ENCODE assay signal across 19 mouse cellular contexts in the genomic region with DNA sequence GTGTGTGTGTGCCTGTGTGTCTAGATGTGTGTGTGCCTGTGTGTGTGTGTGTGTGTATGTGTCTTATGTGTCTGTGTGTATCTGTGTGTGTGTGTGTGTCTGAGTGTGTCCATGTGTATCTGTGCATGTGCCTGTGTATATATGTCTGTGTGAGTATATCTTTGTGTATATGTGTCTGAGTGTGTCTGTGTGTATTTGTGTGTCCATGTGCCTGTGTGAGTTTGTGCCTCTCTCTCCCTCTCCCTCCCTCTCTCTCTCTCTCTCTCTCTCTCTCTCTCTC.
DNase-seq lines count a peak whose midpoint lies in the region; ATAC-seq and TF ChIP-seq lines count a peak whose summit lies in the region.
"Had no signal": no experiment of that assay in that cellular context is flagged by ENCODE, and none has a peak within 500 bp of the region (broad histone marks: within the 10 kb centered on the region; RNA-seq: fewer than 3 reads in every experiment).

No protein-coding gene starts in this region.

- no peak overlapping the region for H3K9ac ChIP-seq in heart, embryonic 11.5 days (ENCODE audit: low read depth, low read length)
- no peak overlapping the region for H3K9ac ChIP-seq in lung, embryonic 15.5 days
- no peak overlapping the region for H3K9ac ChIP-seq in ES-E14 (ENCODE audit: insufficient read depth, low read depth, low read length, poor library complexity, severe bottlenecking)
- H3K9ac ChIP-seq in midbrain, embryonic 12.5 days (replicated peaks) = no peak overlapping the region
- H3K9ac ChIP-seq: limb, embryonic 15.5 days; liver, embryonic 15.5 days; neural tube, embryonic 13.5 days had no signal

- no peak for TF ChIP-seq CTCF in lung, adult 2 months (IDR thresholded peaks at IDR 0.05; ENCODE audit: insufficient read depth, low read length)

- no peak for TF ChIP-seq POLR2A in lung, adult 2 months (IDR thresholded peaks at IDR 0.05; ENCODE audit: borderline replicate concordance, extremely low read depth, low read depth, low read length)

- H3K27me3 ChIP-seq in heart, embryonic 11.5 days (ENCODE audit: control insufficient read depth, insufficient read depth, low read length) = no peaks in the 10 kb centered on the region
- H3K27me3 ChIP-seq in lung, embryonic 15.5 days = no peaks in the 10 kb centered on the region
- H3K27me3 ChIP-seq in midbrain, embryonic 12.5 days = peaks cover 80% of the 10 kb centered on the region
- H3K27me3 ChIP-seq: liver, embryonic 15.5 days had no signal

- DNase-seq in heart, adult 9 months (ENCODE audit: low spot score in 2 of 2) = no peak
- DNase-seq in lung, adult 2 months = no peak
- no peak for DNase-seq in ES-E14 (ENCODE audit: low read depth, low spot score)
- DNase-seq: adrenal gland, adult 2 months; cerebellum, adult 8-10 months; gastrocnemius, postnatal 10 days; heart, adult 18-20 months; heart, postnatal 10 days; kidney, adult 2 months; kidney, postnatal 10 days; layer of hippocampus, postnatal 36 days had no signal

- peak overlapping the region; percentile 41; the same call in 1 of the 2 replicates for H3K27ac ChIP-seq in heart, embryonic 11.5 days (ENCODE audit: low read depth, low read length)
- peak overlapping the region; percentile 64 for H3K27ac ChIP-seq in lung, embryonic 15.5 days
- H3K27ac ChIP-seq in ES-E14 (ENCODE audit: insufficient read depth, low read depth, low read length, poor library complexity, severe bottlenecking) = peak overlapping the region; percentile 54
- H3K27ac ChIP-seq in midbrain, embryonic 12.5 days (replicated peaks) = 0 out of 2 replicates have a peak overlapping the region, but pooled peaks have one; percentile 7
- H3K27ac ChIP-seq: layer of hippocampus, adult 2 months; limb, embryonic 15.5 days; liver, embryonic 15.5 days; neural tube, embryonic 13.5 days had no signal

- H3K36me3 ChIP-seq in heart, embryonic 11.5 days (ENCODE audit: control insufficient read depth, insufficient read depth, low read length) = no peaks in the 10 kb centered on the region
- H3K36me3 ChIP-seq in lung, embryonic 15.5 days = no peaks in the 10 kb centered on the region
- no peaks in the 10 kb centered on the region for H3K36me3 ChIP-seq in ES-E14 (ENCODE audit: control insufficient read depth, insufficient read depth, low read length, poor library complexity, severe bottlenecking)
- H3K36me3 ChIP-seq in midbrain, embryonic 12.5 days = no peaks in the 10 kb centered on the region
- H3K36me3 ChIP-seq: limb, embryonic 15.5 days; liver, embryonic 15.5 days; neural tube, embryonic 13.5 days had no signal

- ATAC-seq in heart, embryonic 11.5 days (replicated peaks; ENCODE audit: insufficient number of reproducible peaks, low FRiP score, low TSS enrichment) = no peak
- 0 out of 2 replicates have a peak, but pooled peaks have one; percentile 19 for ATAC-seq in lung, embryonic 15.5 days (ENCODE audit: borderline replicate concordance, extremely low read depth, low FRiP score, low TSS enrichment)
- ATAC-seq in midbrain, embryonic 12.5 days (ENCODE audit: low FRiP score, low read depth) = no peak
- no peak for ATAC-seq in inflammation-experienced regulatory T-cells, adult 6 months

- H3K4me1 ChIP-seq in heart, embryonic 11.5 days (ENCODE audit: control insufficient read depth, insufficient read depth, low read length) = peaks cover 9% of the 10 kb centered on the region
- H3K4me1 ChIP-seq in lung, embryonic 15.5 days = peaks cover 23% of the 10 kb centered on the region
- no peaks in the 10 kb centered on the region for H3K4me1 ChIP-seq in lung, adult 2 months (ENCODE audit: control insufficient read depth, insufficient read depth, low read length)
- H3K4me1 ChIP-seq in ES-E14 (ENCODE audit: control insufficient read depth in 2 of 2, insufficient read depth in 2 of 2, low read length in 2 of 2, poor library complexity in 1 of 2) = peaks cover 21 to 34% of the 10 kb centered on the region in 2 experiments
- H3K4me1 ChIP-seq in midbrain, embryonic 12.5 days = peaks cover 38% of the 10 kb centered on the region
- H3K4me1 ChIP-seq: limb, embryonic 15.5 days; liver, embryonic 15.5 days had no signal

- no peak overlapping the region for H3K4me2 ChIP-seq in heart, embryonic 11.5 days
- no peak overlapping the region for H3K4me2 ChIP-seq in lung, embryonic 15.5 days
- H3K4me2 ChIP-seq in midbrain, embryonic 12.5 days (replicated peaks) = 0 out of 2 replicates have a peak overlapping the region, but pooled peaks have one; percentile 39
- H3K4me2 ChIP-seq: limb, embryonic 15.5 days; liver, embryonic 15.5 days had no signal

- in situ Hi-C loops in ES-E14 (cut with MboI; ENCODE audit: low sequenced_read_pairs in 2 of 2, unreplicated experiment in 2 of 2) = no loop called here

- no peak overlapping the region for H3K4me3 ChIP-seq in heart, embryonic 11.5 days (ENCODE audit: low read depth, low read length)
- no peak overlapping the region for H3K4me3 ChIP-seq in lung, embryonic 15.5 days
- H3K4me3 ChIP-seq in lung, adult 2 months (replicated peaks; ENCODE audit: extremely low read depth, low read depth, low read length) = no peak overlapping the region
- no peak overlapping the region for H3K4me3 ChIP-seq in ES-E14 (ENCODE audit: insufficient read depth in 1 of 2, low read depth in 1 of 2, low read length in 2 of 2, poor library complexity in 1 of 2, severe bottlenecking in 1 of 2)
- no peak overlapping the region for H3K4me3 ChIP-seq in midbrain, embryonic 12.5 days
- H3K4me3 ChIP-seq: layer of hippocampus, adult 2 months; limb, embryonic 15.5 days; liver, embryonic 15.5 days; neural tube, embryonic 13.5 days had no signal

- H3K9me3 ChIP-seq in heart, embryonic 11.5 days (replicated peaks; ENCODE audit: control insufficient read depth, low read length) = no peaks in the 10 kb centered on the region
- no peaks in the 10 kb centered on the region for H3K9me3 ChIP-seq in lung, embryonic 15.5 days
- no peaks in the 10 kb centered on the region for H3K9me3 ChIP-seq in ES-E14 (ENCODE audit: control insufficient read depth, insufficient read depth, low read depth, low read length)
- no peaks in the 10 kb centered on the region for H3K9me3 ChIP-seq in midbrain, embryonic 12.5 days
- H3K9me3 ChIP-seq: limb, embryonic 15.5 days; liver, embryonic 15.5 days; neural tube, embryonic 13.5 days had no signal

TF ChIP-seq in ES-E14, 5 proteins besides CTCF, POLR2A, EP300 and RAD21:
- TF ChIP-seq CHD2 (IDR thresholded peaks at IDR 0.05; ENCODE audit: low read depth, low read length) (no peak), ZNF384 (IDR thresholded peaks at IDR 0.05; ENCODE audit: low read depth, low read length) (no peak), MAFK (IDR thresholded peaks at IDR 0.05; ENCODE audit: insufficient read depth, low read depth, low read length) (no peak), ZC3H11A (IDR thresholded peaks at IDR 0.05; ENCODE audit: borderline replicate concordance, low read depth, low read length) (no peak), HCFC1 (IDR thresholded peaks at IDR 0.05; ENCODE audit: borderline replicate concordance, insufficient read depth, low read length) (no peak)
TF ChIP-seq in ES-E14: peak in this region for 0.

Comparison
In these comparisons a context has a peak if more than half of its experiments do, and no peak if none do; other contexts are left out.
1. H3K27ac ChIP-seq: peak in every context shown above with its lines; median percentile 64 in lung, embryonic 15.5 days; 54 in ES-E14; 41 in heart, embryonic 11.5 days; 7 in midbrain, embryonic 12.5 days.